Mouse (Mus musculus) neural tube, embryonic 15.5 days (tissue): ENCODE data around the gene Cmtm7. TPM values are rescaled to one million over a fixed set of nuclear protein-coding genes. Genes with fewer than 3 reads are reported as not detected.

Source experiments
- ATAC-seq: fragments of 200-750 bp; cut with Nextera tagmentation; 2 replicates; pipeline ENCODE4 v1.8.0; 2017; ENCODE audit warnings: mild to moderate bottlenecking, moderate TSS enrichment, moderate library complexity; ENCODE audit not compliant: low FRiP score
- H3K27ac ChIP-seq: fragments of 300-500 bp; sonication (generic); replicated peaks from 2 replicates; pipeline ENCODE4 v1.5.1; 2015; ENCODE audit warnings: mild to moderate bottlenecking, inconsistent platforms
- H3K27me3 ChIP-seq: fragments of 300-500 bp; sonication (generic); replicated peaks from 2 replicates; pipeline ENCODE4 v1.6.1; 2015; ENCODE audit warnings: inconsistent platforms
- H3K36me3 ChIP-seq: fragments of 300-500 bp; sonication (generic); 2 replicates; pipeline ENCODE4 v1.6.1; 2015; ENCODE audit warnings: inconsistent platforms
- H3K4me1 ChIP-seq: fragments of 300-500 bp; sonication (generic); 2 replicates; pipeline ENCODE4 v1.6.1; 2015; ENCODE audit warnings: inconsistent platforms
- H3K4me2 ChIP-seq: fragments of 300-500 bp; sonication (generic); 2 replicates; pipeline ENCODE4 v1.6.1; 2015; ENCODE audit warnings: inconsistent platforms, mild to moderate bottlenecking, moderate library complexity
- H3K4me3 ChIP-seq: fragments of 300-500 bp; sonication (generic); replicated peaks from 2 replicates; pipeline ENCODE4 v1.5.1; 2015; ENCODE audit warnings: mild to moderate bottlenecking, inconsistent platforms
- H3K9ac ChIP-seq: fragments of 300-500 bp; sonication (generic); replicated peaks from 2 replicates; pipeline ENCODE4 v1.6.1; 2015; ENCODE audit warnings: mild to moderate bottlenecking, inconsistent platforms
- H3K9me3 ChIP-seq: fragments of 300-500 bp; sonication (generic); replicated peaks from 2 replicates; pipeline ENCODE4 v1.6.1; 2016; ENCODE audit warnings: inconsistent platforms
- WGBS: fragments of 180-500 bp; shearing (Covaris S2); methylation state at CpG from one replicate; pipeline ENCODE4 v1.1.7; 2015; ENCODE audit warnings: mixed read lengths; 5-methylcytosine and 5-hydroxymethylcytosine counted together
- polyA plus RNA-seq: library from polyadenylated mRNA; unstranded; fragments of >200 nt; fragmentation: Nextera tagmentation; extraction: Ambion mirVana; gene quantifications from 2 replicates; pipeline ENCODE4 v1.2.1, GENCODE M21; 2015

Cmtm7 gene
- polyA plus RNA-seq, 1 experiment from 2014 or later, result 13.0 TPM

- WGBS, result 60% methylated on average over 4 of the region's 4 CpGs
These were observed 21.8 kb downstream of the Cmtm7 start for GRCm38 (mm10) chr9:114759886-114760285.

GRCm38 (mm10) chr9:114758801-114759200 lies 22.9 kb downstream of the Cmtm7 start:
- Histone ChIP-seq H3K4me3 (no peak overlapping the region), H3K36me3 (no peaks in the 10 kb centered on the region), H3K4me1 (peaks cover 8% of the 10 kb centered on the region; the same call in 1 of the 2 replicates), H3K27ac (no peak overlapping the region), H3K27me3 (no peaks in the 10 kb centered on the region), H3K9ac (no peak overlapping the region), H3K9me3 (no peaks in the 10 kb centered on the region), H3K4me2 (no peak overlapping the region)
- 91% methylated on average over 5 of the region's 5 CpGs for WGBS
- no peak for ATAC-seq

More at GRCm38 (mm10) chr9:114759886-114760285, 21.8 kb downstream of the Cmtm7 start:
- H3K27me3 ChIP-seq, result no peaks in the 10 kb centered on the region
- H3K4me3 ChIP-seq, result no peak overlapping the region
- no peak overlapping the region for H3K27ac ChIP-seq
- no peaks in the 10 kb centered on the region for H3K9me3 ChIP-seq
- H3K9ac ChIP-seq, result no peak overlapping the region
- no peak overlapping the region for H3K4me2 ChIP-seq
- no peaks in the 10 kb centered on the region for H3K36me3 ChIP-seq
- no peak for ATAC-seq
- peaks cover 8% of the 10 kb centered on the region; the same call in 1 of the 2 replicates for H3K4me1 ChIP-seq

- H3K27ac ChIP-seq, result no peak overlapping the region
- H3K9me3 ChIP-seq, result no peaks in the 10 kb centered on the region
- H3K27me3 ChIP-seq, result no peaks in the 10 kb centered on the region
- peaks cover 9% of the 10 kb centered on the region for H3K4me1 ChIP-seq
- WGBS, result 87% methylated on average over 7 of the region's 7 CpGs
- H3K36me3 ChIP-seq, result no peaks in the 10 kb centered on the region
- H3K9ac ChIP-seq, result no peak overlapping the region
- no peak overlapping the region for H3K4me3 ChIP-seq
- no peak for ATAC-seq
- H3K4me2 ChIP-seq, result no peak overlapping the region
These were observed 23.4 kb downstream of the Cmtm7 start for GRCm38 (mm10) chr9:114758272-114758671.

- H3K4me3 ChIP-seq, result peak overlapping the region; percentile 45
- H3K4me2 ChIP-seq, result peak overlapping the region; percentile 67
- peaks cover 12% of the 10 kb centered on the region for H3K4me1 ChIP-seq
- peak overlapping the region; percentile 61 for H3K27ac ChIP-seq
- WGBS, result 4% methylated on average over 36 of the region's 36 CpGs
- no peaks in the 10 kb centered on the region for H3K27me3 ChIP-seq
- H3K36me3 ChIP-seq, result peaks cover 4% of the 10 kb centered on the region
- H3K9ac ChIP-seq, result peak overlapping the region; percentile 49
- no peaks in the 10 kb centered on the region for H3K9me3 ChIP-seq
- peak; percentile 90 for ATAC-seq
These were observed 28.7 kb downstream of the Cmtm7 start for GRCm38 (mm10) chr9:114752863-114753484.

- peaks cover 12% of the 10 kb centered on the region for H3K4me1 ChIP-seq
- H3K4me3 ChIP-seq, result peak overlapping the region; percentile 45; the same call in 1 of the 2 replicates
- WGBS, result 76% methylated on average over 9 of the region's 9 CpGs
- H3K27ac ChIP-seq, result peak overlapping the region; percentile 61; the same call in 1 of the 2 replicates
- peak overlapping the region; percentile 67 for H3K4me2 ChIP-seq
- H3K9me3 ChIP-seq, result no peaks in the 10 kb centered on the region
- H3K36me3 ChIP-seq, result peaks cover 9% of the 10 kb centered on the region
- H3K9ac ChIP-seq, result no peak overlapping the region
- no peaks in the 10 kb centered on the region for H3K27me3 ChIP-seq
- peak; percentile 15 for ATAC-seq
These were observed 29.3 kb downstream of the Cmtm7 start for GRCm38 (mm10) chr9:114752311-114752710.

GRCm38 (mm10) chr9:114751582-114751981 lies 30.1 kb downstream of the Cmtm7 start:
- 79% methylated on average over 3 of the region's 3 CpGs for WGBS
- H3K27me3 ChIP-seq, result no peaks in the 10 kb centered on the region
- peaks cover 12% of the 10 kb centered on the region for H3K4me1 ChIP-seq

GRCm38 (mm10) chr9:114747466-114747865 lies 34.2 kb downstream of the Cmtm7 start:
- Histone ChIP-seq H3K4me3 (no peak overlapping the region), H3K27me3 (no peaks in the 10 kb centered on the region), H3K36me3 (peaks cover 19% of the 10 kb centered on the region), H3K9me3 (no peaks in the 10 kb centered on the region), H3K27ac (no peak overlapping the region), H3K4me1 (peaks cover 3% of the 10 kb centered on the region), H3K4me2 (no peak overlapping the region), H3K9ac (no peak overlapping the region)
- ATAC-seq, result no peak
- 83% methylated on average over 12 of the region's 12 CpGs for WGBS

More at GRCm38 (mm10) chr9:114751582-114751981, 30.1 kb downstream of the Cmtm7 start:
- no peak overlapping the region for H3K27ac ChIP-seq
- peaks cover 16% of the 10 kb centered on the region for H3K36me3 ChIP-seq
- H3K4me2 ChIP-seq, result no peak overlapping the region
- H3K4me3 ChIP-seq, result no peak overlapping the region
- no peak overlapping the region for H3K9ac ChIP-seq
- no peaks in the 10 kb centered on the region for H3K9me3 ChIP-seq
- no peak for ATAC-seq

GRCm38 (mm10) chr9:114747012-114747411 lies 34.6 kb downstream of the Cmtm7 start:
- 77% methylated on average over 10 of the region's 10 CpGs for WGBS
- ATAC-seq, result no peak
- Histone ChIP-seq H3K36me3 (peaks cover 19% of the 10 kb centered on the region), H3K4me3 (no peak overlapping the region), H3K9me3 (no peaks in the 10 kb centered on the region), H3K27ac (no peak overlapping the region), H3K27me3 (no peaks in the 10 kb centered on the region), H3K4me2 (no peak overlapping the region), H3K4me1 (no peaks in the 10 kb centered on the region), H3K9ac (no peak overlapping the region)

- peaks cover 19% of the 10 kb centered on the region for H3K36me3 ChIP-seq
- no peaks in the 10 kb centered on the region for H3K27me3 ChIP-seq
- H3K4me1 ChIP-seq, result no peaks in the 10 kb centered on the region
- no peaks in the 10 kb centered on the region for H3K9me3 ChIP-seq
- H3K9ac ChIP-seq, result no peak overlapping the region
- WGBS, result 84% methylated on average over 4 of the region's 4 CpGs
- H3K4me3 ChIP-seq, result no peak overlapping the region
- ATAC-seq, result no peak
- H3K27ac ChIP-seq, result no peak overlapping the region
- no peak overlapping the region for H3K4me2 ChIP-seq
These were observed 36.0 kb downstream of the Cmtm7 start for GRCm38 (mm10) chr9:114745654-114746053.

- Histone ChIP-seq H3K4me1 (no peaks in the 10 kb centered on the region), H3K9me3 (no peaks in the 10 kb centered on the region), H3K36me3 (peaks cover 19% of the 10 kb centered on the region), H3K27me3 (no peaks in the 10 kb centered on the region), H3K4me2 (no peak overlapping the region), H3K4me3 (no peak overlapping the region), H3K9ac (no peak overlapping the region), H3K27ac (no peak overlapping the region)
- no peak for ATAC-seq
- WGBS, result 87% methylated on average over 4 of the region's 4 CpGs
These were observed 36.5 kb downstream of the Cmtm7 start for GRCm38 (mm10) chr9:114745163-114745562.

GRCm38 (mm10) chr9:114742731-114743130 lies 38.9 kb downstream of the Cmtm7 start:
- Histone ChIP-seq H3K4me3 (no peak overlapping the region), H3K36me3 (peaks cover 12% of the 10 kb centered on the region), H3K27me3 (no peaks in the 10 kb centered on the region), H3K9me3 (no peaks in the 10 kb centered on the region), H3K4me1 (no peaks in the 10 kb centered on the region), H3K9ac (no peak overlapping the region), H3K27ac (no peak overlapping the region), H3K4me2 (no peak overlapping the region)
- no peak for ATAC-seq
- 91% methylated on average over 2 of the region's 2 CpGs for WGBS

- Histone ChIP-seq H3K27me3 (no peaks in the 10 kb centered on the region), H3K36me3 (no peaks in the 10 kb centered on the region), H3K4me2 (no peak overlapping the region), H3K9me3 (no peaks in the 10 kb centered on the region), H3K4me3 (no peak overlapping the region), H3K27ac (no peak overlapping the region), H3K4me1 (no peaks in the 10 kb centered on the region), H3K9ac (no peak overlapping the region)
- WGBS, result 95% methylated on average over 9 of the region's 9 CpGs
- no peak for ATAC-seq
These were observed 41.3 kb downstream of the Cmtm7 start for GRCm38 (mm10) chr9:114740336-114740735.
